Mouse (Mus musculus): ENCODE measurements at regions not wholly inside any gene's neighbourhood (a gene's known extent, or its start where the extent isn't known, plus 50 kb on each side); places are given as distances from the start of the nearest gene placed in this dataset.
"Not testable (repeated sequence)": the region's sequence is repeated elsewhere in the genome, so short reads cannot be mapped to it uniquely, and the experiment has no call there.

- DNase-seq (ENCODE audit: low spot score in 2 of 2) = no peak
Measured at GRCm38 (mm10) chr13:26865930-26866555, 96.1 kb upstream of the Hdgfl1 start.

- peak; percentile 9 to 36 for DNase-seq (ENCODE audit: low spot score in 2 of 2)
Measured at GRCm38 (mm10) chr13:26867794-26868193, 97.8 kb upstream of the Hdgfl1 start.

GRCm38 (mm10) chr13:26916477-26916876 is 140.9 kb upstream of the Prl start:
- DNase-seq (ENCODE audit: low spot score in 2 of 2) = no peak

- no peak for DNase-seq (ENCODE audit: low spot score in 2 of 2)
Measured at GRCm38 (mm10) chr13:26932695-26933438, 124.5 kb upstream of the Prl start.

DNA sequence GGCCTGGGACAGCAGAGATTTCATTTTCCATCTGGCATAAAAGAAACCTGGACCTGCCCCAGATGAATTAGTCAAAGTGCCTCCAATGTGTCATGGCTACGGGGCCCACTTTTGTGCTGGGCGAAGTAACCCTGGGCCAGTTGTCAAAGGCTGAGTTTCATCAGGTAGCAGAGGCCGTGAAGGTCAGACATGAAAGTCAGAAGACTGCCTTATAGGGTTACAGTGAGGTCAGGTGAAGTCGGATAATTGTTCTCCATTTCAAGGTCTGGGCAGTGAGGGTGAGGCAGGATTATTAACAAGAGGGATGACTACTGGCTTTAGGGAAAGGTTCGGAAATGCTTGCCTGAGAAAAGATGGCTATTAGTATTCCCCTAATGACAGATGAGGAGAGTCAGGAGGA is 123.5 kb upstream of the Prl start:
- no peak for DNase-seq (ENCODE audit: low spot score in 2 of 2)

DNA sequence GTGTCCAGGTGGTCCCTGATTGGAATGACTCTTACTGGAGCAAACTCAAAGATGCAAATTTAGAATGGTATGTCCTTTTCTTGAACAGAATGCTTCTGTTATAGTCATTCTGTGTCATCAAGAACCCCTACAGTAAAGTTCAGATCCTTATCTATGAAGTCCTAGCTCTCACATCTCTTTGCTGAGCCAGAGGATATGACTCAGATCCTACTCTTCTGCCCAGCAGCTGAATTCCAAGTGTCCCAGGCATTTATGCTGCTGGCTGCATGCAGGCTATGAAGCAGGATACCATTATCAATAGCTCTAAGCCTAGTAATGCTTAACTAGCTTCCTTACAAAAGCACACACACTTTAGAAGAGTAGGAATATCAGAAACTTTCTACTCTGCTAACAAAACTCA is 116.9 kb upstream of the Prl start:
- no peak for DNase-seq (ENCODE audit: low spot score in 2 of 2)

- DNase-seq (ENCODE audit: low spot score in 2 of 2) = no peak
Measured at GRCm38 (mm10) chr13:26944487-26944886, 112.9 kb upstream of the Prl start.

DNA sequence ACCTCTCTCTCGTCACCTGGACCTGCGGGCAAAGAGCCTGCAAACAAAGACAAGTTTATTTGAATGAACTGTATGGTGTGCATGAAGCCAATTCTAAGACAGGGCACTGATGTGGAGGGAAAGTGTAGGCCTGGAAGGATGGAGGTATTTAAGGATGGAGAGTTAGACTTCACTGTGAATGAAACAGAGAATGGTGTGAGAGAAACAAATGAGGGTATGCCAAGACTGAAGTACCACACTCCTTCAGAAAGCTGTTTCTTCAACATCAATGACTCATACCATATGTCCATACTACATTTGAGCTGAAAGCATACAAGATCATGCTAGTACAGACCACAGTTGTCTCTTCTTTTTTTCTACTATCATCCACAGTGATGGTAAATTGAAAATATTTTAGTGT is 105.9 kb upstream of the Prl start:
- DNase-seq (ENCODE audit: low spot score in 2 of 2) = peak; percentile 4 to 25

DNA sequence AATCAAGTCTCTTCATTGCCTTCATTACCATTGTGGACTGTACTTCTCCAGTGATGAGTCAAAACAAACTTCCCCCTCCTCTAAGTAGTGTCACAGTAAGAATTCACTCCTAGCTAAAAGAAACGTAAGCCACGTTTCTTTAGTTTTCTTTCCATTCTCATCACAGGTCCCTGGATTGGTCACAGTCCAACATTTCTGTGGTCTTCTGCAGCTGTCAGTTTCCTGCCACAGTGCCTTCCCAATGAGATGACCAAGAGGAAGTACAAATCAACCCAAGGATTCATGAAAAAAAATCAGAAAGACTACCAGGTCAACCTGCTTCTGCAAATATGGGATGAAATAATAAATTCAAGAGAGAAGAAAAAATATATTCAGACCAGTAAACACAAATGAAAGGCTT is 103.5 kb upstream of the Prl start:
- no peak for DNase-seq (ENCODE audit: low spot score in 2 of 2)

GRCm38 (mm10) chr13:26959534-26960100 is 97.8 kb upstream of the Prl start:
- no peak for DNase-seq (ENCODE audit: low spot score in 2 of 2)

DNA sequence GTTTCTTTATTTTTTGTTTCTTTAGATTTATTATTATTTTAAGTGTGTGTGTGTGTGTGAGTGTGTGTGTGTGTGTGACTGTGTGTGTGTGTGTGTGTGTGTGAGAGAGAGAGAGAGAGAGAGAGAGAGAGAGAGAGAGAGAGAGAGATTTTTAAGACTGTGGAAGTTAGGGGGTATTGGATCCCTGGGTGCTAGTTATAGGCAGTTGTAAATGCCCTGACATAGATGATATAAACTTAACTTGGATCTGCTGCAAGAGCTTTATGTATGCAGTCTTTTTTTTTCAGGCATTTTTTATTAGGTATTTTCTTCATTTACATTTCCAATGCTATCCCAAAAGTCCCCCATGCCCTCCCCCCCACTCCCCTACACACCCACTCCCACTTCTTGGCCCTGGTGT is 96.8 kb upstream of the Prl start:
- DNase-seq (ENCODE audit: low spot score in 2 of 2) = not testable (repeated sequence)

- no peak for DNase-seq (ENCODE audit: low spot score in 2 of 2)
Measured at GRCm38 (mm10) chr13:26976024-26976423, 81.3 kb upstream of the Prl start.

- no peak for DNase-seq (ENCODE audit: low spot score in 2 of 2)
Measured at GRCm38 (mm10) chr13:26980475-26980874, 76.9 kb upstream of the Prl start.
